Mouse (Mus musculus) heart, embryonic 12.5 days (tissue): ENCODE data around the gene Zfp143. TPM values are rescaled to one million over a fixed set of nuclear protein-coding genes. Genes with fewer than 3 reads are reported as not detected.
"Not testable (repeated sequence)": the region's sequence is repeated elsewhere in the genome, so short reads cannot be mapped to it uniquely, and the experiment has no call there.

Source experiments
- ATAC-seq: fragments of 200-750 bp; cut with Nextera tagmentation; 2 replicates; pipeline ENCODE4 v1.8.0; 2017; ENCODE audit warnings: moderate TSS enrichment, moderate library complexity; ENCODE audit not compliant: insufficient number of reproducible peaks, low FRiP score
- H3K27ac ChIP-seq: fragments of 300-500 bp; sonication (generic); 2 replicates; pipeline ENCODE4 v1.5.1; 2016; ENCODE audit warnings: mild to moderate bottlenecking, moderate library complexity; ENCODE audit not compliant: poor library complexity, severe bottlenecking
- H3K27me3 ChIP-seq: fragments of 300-500 bp; sonication (generic); replicated peaks from 2 replicates; pipeline ENCODE4 v1.6.1; 2016; ENCODE audit warnings: mild to moderate bottlenecking, moderate library complexity
- H3K36me3 ChIP-seq: fragments of 300-500 bp; sonication (generic); 2 replicates; pipeline ENCODE4 v1.6.1; 2016; ENCODE audit warnings: mild to moderate bottlenecking, moderate library complexity
- H3K4me1 ChIP-seq: fragments of 300-500 bp; sonication (generic); replicated peaks from 2 replicates; pipeline ENCODE4 v1.6.1; 2016; ENCODE audit warnings: mild to moderate bottlenecking
- H3K4me2 ChIP-seq: fragments of 300-500 bp; sonication (generic); 2 replicates; pipeline ENCODE4 v1.6.1; 2016; ENCODE audit warnings: mild to moderate bottlenecking, moderate library complexity
- H3K4me3 ChIP-seq: fragments of 300-500 bp; sonication (generic); 2 replicates; pipeline ENCODE4 v1.5.1; 2016; ENCODE audit warnings: mild to moderate bottlenecking
- H3K9ac ChIP-seq: fragments of 300-500 bp; sonication (generic); 2 replicates; pipeline ENCODE4 v1.6.1; 2016; ENCODE audit warnings: mild to moderate bottlenecking, moderate library complexity
- H3K9me3 ChIP-seq: fragments of 300-500 bp; sonication (generic); replicated peaks from 2 replicates; pipeline ENCODE4 v1.6.1; 2016; ENCODE audit warnings: mild to moderate bottlenecking, moderate library complexity
- WGBS: fragments of 180-500 bp; shearing (Covaris S2); methylation state at CpG from one replicate; pipeline ENCODE4 v1.1.7; 2016; 5-methylcytosine and 5-hydroxymethylcytosine counted together
- polyA plus RNA-seq: library from polyadenylated mRNA; unstranded; fragments of >200 nt; fragmentation: Nextera tagmentation; extraction: Ambion mirVana; gene quantifications from 2 replicates; pipeline ENCODE4 v1.2.1, GENCODE M21; 2016

The Zfp143 gene
- polyA plus RNA-seq, result 16.0 and 17.1 TPM in 2 replicates

DNA sequence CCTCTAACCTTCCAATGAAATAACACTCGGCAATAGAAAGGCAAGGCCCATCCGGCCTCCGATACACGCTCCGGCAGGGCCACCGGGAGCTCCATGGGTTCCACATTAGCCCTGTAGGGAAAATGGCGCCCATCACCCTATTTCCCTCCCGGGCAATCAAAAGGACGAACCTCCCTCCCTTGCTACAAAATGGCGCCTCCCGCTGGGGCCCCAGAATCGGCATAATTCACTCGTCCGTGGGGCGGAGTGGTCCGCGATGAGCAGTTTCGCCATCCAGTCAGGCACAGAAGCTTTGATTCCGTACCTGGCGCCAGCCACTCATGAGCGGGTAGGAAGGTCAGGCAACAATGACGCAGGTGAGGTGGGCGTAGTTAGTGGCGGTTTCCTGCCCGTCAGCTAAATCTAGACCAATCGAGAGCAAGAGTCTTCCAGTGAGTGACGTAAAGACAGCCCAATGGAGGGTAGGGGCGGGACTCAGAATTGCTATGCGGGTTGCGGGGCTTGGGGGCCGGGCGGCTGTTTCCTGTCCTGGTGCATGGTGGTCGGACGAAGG lies at the start of gene Zfp143:
Gene Zfp143 (plus strand): TSS at position 19 of the 553 bp plus-strand sequence.
- Histone ChIP-seq H3K27ac (peak within 1 kb of the TSS; percentile 100), H3K9me3 (no peaks in the 10 kb centered on the region), H3K4me2 (peak within 1 kb of the TSS; percentile 70), H3K4me3 (peak within 1 kb of the TSS; percentile 69), H3K36me3 (peaks cover 27% of the 10 kb centered on the region), H3K4me1 (peaks cover 15% of the 10 kb centered on the region), H3K27me3 (no peaks in the 10 kb centered on the region), H3K9ac (peak within 1 kb of the TSS; percentile 96)
- WGBS, result under 1% methylated on average over 34 of the region's 34 CpGs
- peak; percentile 99 for ATAC-seq

DNA sequence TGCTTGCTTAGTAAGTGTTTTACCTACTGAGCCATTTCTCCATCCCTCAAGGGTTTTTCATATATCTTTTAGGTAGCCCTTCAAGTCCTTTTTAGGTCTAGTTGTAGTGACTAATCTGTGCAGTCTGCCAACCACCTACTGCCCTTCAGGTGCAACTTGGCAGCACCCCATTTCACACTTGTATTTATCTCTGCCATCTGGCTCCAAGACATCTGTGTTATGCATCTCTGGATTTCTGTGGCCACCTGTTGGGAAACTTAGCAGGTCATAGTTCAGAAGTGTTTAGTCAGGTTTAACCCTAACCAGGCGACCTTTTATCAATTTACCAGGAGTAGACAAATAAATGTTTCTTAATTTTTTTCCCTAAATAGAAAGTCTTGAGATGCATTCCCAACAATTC lies 49.6 kb upstream of the Zfp143 start:
- Histone ChIP-seq H3K36me3 (no peaks in the 10 kb centered on the region), H3K4me3 (no peak overlapping the region), H3K27ac (no peak overlapping the region), H3K4me1 (no peaks in the 10 kb centered on the region), H3K4me2 (no peak overlapping the region), H3K9ac (no peak overlapping the region), H3K9me3 (no peaks in the 10 kb centered on the region), H3K27me3 (no peaks in the 10 kb centered on the region)
- WGBS, result 51% methylated on average over 1 of the region's 1 CpGs
- ATAC-seq, result no peak

DNA sequence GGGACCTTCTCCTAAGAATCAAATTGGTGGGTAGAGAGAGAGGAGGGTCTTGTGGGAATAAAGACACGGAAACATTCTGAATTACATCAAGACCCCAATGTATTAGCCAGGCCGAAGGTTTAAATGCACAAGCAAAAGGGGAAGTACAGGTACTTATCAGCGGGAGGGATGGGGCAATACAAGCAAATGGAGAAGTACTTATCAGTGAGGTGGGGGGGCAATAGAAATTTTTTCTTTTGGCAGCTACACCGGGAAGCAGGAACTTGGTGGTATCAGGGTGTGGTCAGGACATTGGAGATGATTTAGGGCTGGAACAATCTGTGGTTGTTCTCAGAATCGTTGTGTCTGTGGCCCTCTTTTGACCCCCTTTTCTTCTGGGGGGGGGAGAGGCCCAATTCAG lies 46.7 kb upstream of the Zfp143 start:
- H3K9me3 ChIP-seq, result no peaks in the 10 kb centered on the region
- 74% methylated on average over 5 of the region's 5 CpGs for WGBS
- ATAC-seq, result no peak
- no peaks in the 10 kb centered on the region for H3K4me1 ChIP-seq
- H3K4me3 ChIP-seq, result no peak overlapping the region
- H3K27ac ChIP-seq, result no peak overlapping the region
- H3K4me2 ChIP-seq, result no peak overlapping the region
- no peaks in the 10 kb centered on the region for H3K36me3 ChIP-seq
- H3K9ac ChIP-seq, result no peak overlapping the region
- H3K27me3 ChIP-seq, result no peaks in the 10 kb centered on the region

DNA sequence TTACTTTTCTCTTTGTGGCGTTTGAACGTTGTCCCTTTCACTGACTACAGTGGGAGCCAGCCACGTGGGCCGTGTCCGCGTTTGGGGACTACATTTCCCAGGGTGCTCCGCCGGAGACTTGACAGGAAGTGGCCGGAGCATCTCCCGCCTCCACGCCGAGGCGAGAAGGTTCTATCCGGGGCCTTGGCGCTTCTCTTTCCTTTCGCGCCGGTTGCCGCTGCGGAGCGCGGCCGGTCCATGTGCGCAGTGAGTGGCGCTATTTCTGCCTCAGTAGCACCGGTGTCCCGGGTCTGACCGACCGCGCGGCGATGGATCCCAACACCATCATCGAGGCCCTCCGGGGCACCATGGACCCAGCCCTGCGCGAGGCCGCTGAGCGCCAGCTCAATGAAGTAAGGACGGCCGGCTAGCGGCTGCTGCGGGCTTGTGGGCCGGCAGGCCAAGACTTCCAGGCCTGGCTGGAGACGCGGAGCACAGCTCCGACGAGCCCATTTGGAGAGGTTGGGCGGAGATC lies 42.8 kb upstream of the Zfp143 start, which contains the start of gene Ipo7:
Gene Ipo7 (plus strand): TSS at position 158 of the 514 bp plus-strand sequence.
- Histone ChIP-seq H3K9me3 (no peaks in the 10 kb centered on the region), H3K9ac (peak within 1 kb of the TSS; percentile 90), H3K27me3 (no peaks in the 10 kb centered on the region), H3K4me1 (peaks cover 6% of the 10 kb centered on the region; the same call in 1 of the 2 replicates), H3K27ac (peak within 1 kb of the TSS; percentile 90), H3K4me2 (peak within 1 kb of the TSS; percentile 79), H3K4me3 (peak within 1 kb of the TSS; percentile 86), H3K36me3 (no peaks in the 10 kb centered on the region)
- peak; percentile 96 for ATAC-seq
- WGBS, result under 1% methylated on average over 48 of the region's 48 CpGs

DNA sequence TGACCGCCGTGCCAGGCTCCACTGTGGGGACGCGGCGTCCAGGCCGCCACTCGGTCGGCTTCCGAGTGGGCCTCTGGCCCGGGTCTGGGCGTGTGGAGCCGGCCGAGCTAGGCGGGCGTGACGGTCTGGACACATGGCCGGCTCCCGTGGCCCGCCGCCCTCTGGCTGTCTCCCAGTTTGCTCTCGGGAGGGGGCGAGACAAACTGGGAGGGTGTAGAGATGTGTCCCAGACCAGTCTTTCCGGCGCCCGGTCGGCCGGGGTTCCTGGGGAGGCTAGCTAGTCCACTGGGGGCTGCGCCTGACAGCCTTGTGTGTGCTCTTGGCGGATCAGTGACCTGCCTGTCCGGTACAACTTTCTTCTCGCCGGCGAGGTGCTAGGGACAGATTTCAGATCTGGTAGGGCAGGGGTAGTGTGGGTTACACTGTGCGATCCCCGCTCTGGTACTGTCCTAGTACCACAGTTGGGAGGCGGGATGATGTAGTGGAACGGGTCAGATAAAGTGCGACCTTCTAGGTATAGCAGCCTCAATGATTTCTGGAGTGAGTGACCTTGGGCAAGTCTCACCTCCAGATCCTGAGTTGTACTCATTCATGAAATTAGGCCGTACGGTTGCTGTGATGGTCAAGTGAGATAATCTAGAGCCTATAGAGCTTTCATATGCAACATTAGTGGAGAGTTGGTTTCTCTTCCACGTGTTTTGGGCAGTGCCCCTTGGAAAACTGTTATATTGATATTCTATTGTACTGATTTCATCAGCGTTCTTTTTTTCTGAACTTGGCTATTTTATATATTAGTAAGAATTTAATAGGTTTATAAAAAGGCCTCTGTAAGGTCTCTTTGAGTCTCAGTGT lies 42.2 kb upstream of the Zfp143 start:
- under 1% methylated on average over 42 of the region's 42 CpGs for WGBS
- Histone ChIP-seq H3K4me3 (peak overlapping the region; percentile 86), H3K4me1 (peaks cover 6% of the 10 kb centered on the region; the same call in 1 of the 2 replicates), H3K9me3 (no peaks in the 10 kb centered on the region), H3K27me3 (no peaks in the 10 kb centered on the region), H3K27ac (peak overlapping the region; percentile 90), H3K36me3 (no peaks in the 10 kb centered on the region), H3K4me2 (peak overlapping the region; percentile 79), H3K9ac (peak overlapping the region; percentile 90)
- ATAC-seq, result peak; percentile 81

DNA sequence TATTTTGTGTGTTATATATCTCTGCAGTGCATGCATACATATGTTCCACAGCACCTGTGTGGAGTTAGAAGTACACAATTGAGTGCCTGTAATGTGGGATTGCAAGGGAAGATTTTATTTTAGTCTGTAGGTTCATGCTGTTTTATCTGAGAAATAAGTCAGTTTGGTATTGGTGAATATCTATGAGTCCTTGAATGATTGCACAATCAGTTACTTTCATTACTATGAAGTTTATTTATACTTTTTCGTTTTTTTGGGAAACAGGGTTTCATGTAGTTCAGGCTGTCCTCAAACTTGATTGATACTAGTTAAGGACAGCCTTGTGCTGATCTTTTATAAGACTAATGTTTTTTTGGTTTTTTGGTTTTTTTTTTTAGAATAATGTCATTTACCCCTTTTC lies 37.5 kb upstream of the Zfp143 start:
- Histone ChIP-seq H3K27me3 (no peaks in the 10 kb centered on the region), H3K4me2 (no peak overlapping the region), H3K27ac (no peak overlapping the region), H3K9ac (no peak overlapping the region), H3K4me1 (peaks cover 6% of the 10 kb centered on the region; the same call in 1 of the 2 replicates), H3K4me3 (no peak overlapping the region), H3K9me3 (no peaks in the 10 kb centered on the region), H3K36me3 (0 out of 2 replicates have a peak, but pooled peaks cover 5% of the 10 kb centered on the region)
- ATAC-seq, result no peak
- WGBS, result 85% methylated on average over 1 of the region's 1 CpGs

DNA sequence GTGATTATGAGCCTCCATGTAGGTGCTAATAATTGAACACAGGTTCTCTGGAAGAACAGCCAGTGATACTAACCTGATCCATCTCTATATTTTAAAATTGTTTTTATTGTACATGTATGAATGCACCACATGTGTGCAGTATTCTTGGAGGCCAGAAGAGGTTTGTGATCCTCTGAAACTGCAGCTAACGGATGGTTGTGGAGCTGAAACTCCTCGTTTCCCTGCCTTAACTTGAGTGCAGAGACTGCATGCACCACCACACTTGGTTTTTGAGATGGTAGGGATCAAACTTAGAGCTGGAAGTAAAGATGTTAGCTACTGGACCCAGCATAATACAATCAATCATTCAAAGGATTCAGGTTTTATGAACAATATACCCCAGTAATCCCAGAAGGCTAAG lies 34.4 kb upstream of the Zfp143 start:
- 79% methylated on average over 2 of the region's 2 CpGs for WGBS
- H3K27ac ChIP-seq, result no peak overlapping the region
- no peaks in the 10 kb centered on the region for H3K9me3 ChIP-seq
- no peak for ATAC-seq
- H3K4me1 ChIP-seq, result no peaks in the 10 kb centered on the region
- H3K27me3 ChIP-seq, result no peaks in the 10 kb centered on the region
- no peak overlapping the region for H3K4me2 ChIP-seq
- H3K9ac ChIP-seq, result no peak overlapping the region
- H3K4me3 ChIP-seq, result no peak overlapping the region
- H3K36me3 ChIP-seq, result peaks cover 27% of the 10 kb centered on the region

DNA sequence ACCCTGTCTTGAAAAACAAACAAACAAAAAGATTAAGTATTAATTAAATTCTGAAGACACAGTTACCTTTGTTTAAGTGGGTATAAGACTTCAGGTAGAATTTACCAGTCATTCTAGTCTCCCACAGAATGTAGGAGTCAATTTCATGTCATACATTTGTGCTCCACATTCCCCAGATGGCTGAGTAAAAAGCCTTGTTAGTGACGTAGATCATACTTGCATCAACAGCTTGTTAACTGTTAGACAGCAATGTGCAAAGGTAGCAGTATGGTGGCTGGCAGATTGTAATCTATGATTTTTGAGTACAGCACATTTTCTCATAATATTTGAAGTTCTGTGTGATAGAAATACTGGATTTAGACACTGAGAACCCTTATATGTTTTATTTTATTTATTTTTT lies 32.2 kb upstream of the Zfp143 start:
- no peak overlapping the region for H3K4me3 ChIP-seq
- no peaks in the 10 kb centered on the region for H3K9me3 ChIP-seq
- H3K4me1 ChIP-seq, result no peaks in the 10 kb centered on the region
- no peak overlapping the region for H3K9ac ChIP-seq
- 76% methylated on average over 1 of the region's 1 CpGs for WGBS
- H3K27me3 ChIP-seq, result no peaks in the 10 kb centered on the region
- ATAC-seq, result no peak
- H3K36me3 ChIP-seq, result peaks cover 45% of the 10 kb centered on the region
- no peak overlapping the region for H3K4me2 ChIP-seq
- H3K27ac ChIP-seq, result no peak overlapping the region

DNA sequence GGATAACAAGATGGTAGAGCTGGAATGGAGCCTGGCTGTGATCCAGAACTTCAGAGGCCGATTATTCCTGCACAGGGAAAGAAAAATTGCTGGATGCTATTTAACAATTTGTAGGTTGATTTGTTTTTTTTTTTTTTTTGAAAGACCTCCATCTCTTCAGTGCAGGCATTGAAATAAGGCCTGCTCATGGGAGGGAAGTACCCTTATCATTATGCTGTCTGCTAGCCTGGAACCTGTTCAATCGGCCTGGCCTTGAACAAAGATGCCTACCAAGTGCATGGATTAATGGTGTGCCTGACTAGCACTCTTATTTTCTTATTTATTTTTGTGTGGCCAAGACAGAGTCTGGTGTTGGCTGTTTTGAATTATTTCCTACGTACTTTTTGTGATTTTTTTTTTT lies 30.7 kb upstream of the Zfp143 start:
- 0 out of 2 replicates have a peak, but pooled peaks cover 3% of the 10 kb centered on the region for H3K4me1 ChIP-seq
- H3K27ac ChIP-seq, result no peak overlapping the region
- no peak overlapping the region for H3K9ac ChIP-seq
- no peak overlapping the region for H3K4me2 ChIP-seq
- no peak overlapping the region for H3K4me3 ChIP-seq
- ATAC-seq, result no peak
- 79% methylated on average over 3 of the region's 3 CpGs for WGBS
- H3K27me3 ChIP-seq, result no peaks in the 10 kb centered on the region
- H3K36me3 ChIP-seq, result peaks cover 47% of the 10 kb centered on the region
- H3K9me3 ChIP-seq, result no peaks in the 10 kb centered on the region

DNA sequence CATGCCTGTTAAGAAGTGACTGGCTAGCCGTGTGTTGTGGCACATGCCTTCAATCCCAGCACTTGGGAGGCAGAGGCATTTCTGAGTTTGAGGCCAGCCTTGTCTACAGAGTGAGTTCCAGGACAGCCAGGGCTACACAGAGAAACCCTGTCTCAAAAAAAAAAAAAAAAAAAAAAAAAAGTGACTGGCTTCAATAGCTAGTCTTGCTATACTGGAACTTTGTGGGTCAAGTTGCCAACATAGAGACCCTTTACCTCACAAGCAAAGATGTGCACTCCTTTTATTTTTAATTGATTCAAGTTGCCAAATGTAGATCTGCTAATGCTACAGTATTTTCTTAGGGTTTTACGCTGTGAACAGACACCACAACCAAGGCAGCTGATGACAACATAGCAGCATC lies 3.3 kb upstream of the Zfp143 start:
- H3K9ac ChIP-seq, H3K4me2 ChIP-seq, H3K27me3 ChIP-seq, H3K9me3 ChIP-seq, H3K27ac ChIP-seq, ATAC-seq, H3K4me1 ChIP-seq, H3K4me3 ChIP-seq: not testable (repeated sequence)
- H3K36me3 ChIP-seq, result peaks cover 38% of the 10 kb centered on the region
- WGBS, result 94% methylated on average over 2 of the region's 2 CpGs

DNA sequence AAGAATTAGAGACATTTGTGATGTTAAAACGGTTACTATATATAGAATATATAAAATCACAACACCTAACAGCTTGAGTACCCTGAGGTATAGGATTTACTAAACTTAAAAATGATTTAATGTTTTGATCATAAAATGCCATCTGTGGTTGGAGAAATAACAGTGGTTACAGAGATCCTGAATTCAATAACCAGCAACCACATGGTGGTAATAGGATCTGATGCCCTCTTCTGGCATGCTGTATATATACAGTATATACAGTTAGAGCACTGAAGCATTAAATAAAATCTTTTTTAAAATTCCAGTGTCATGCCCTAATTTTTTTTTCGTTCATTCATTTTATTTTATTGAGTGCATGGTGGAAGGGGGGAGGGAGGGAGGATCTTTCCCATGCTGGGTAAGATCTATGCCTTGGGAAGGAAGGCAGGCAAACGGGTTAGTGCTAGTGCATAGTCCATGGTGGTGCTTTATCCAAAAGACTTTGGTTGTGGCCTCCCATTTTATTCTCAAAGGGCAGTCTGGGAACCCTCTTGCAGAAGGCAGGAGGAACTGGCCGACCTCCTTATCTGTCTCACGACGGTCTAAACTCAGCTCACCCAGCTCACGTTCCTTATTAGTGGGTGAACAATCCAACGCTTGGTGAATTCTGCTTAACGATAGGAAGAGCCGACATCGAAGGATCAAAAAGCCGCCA lies 1.8 kb upstream of the Zfp143 start:
- H3K4me2 ChIP-seq, result 0 out of 2 replicates have a peak overlapping the region, but pooled peaks have one; percentile 70
- no peaks in the 10 kb centered on the region for H3K27me3 ChIP-seq
- H3K4me3 ChIP-seq, result no peak overlapping the region
- 72% methylated on average over 12 of the region's 12 CpGs for WGBS
- 0 out of 2 replicates have a peak overlapping the region, but pooled peaks have one; percentile 0 for H3K27ac ChIP-seq
- ATAC-seq, result no peak
- H3K4me1 ChIP-seq, result peaks cover 15% of the 10 kb centered on the region
- no peak overlapping the region for H3K9ac ChIP-seq
- no peaks in the 10 kb centered on the region for H3K9me3 ChIP-seq
- H3K36me3 ChIP-seq, result peaks cover 34% of the 10 kb centered on the region
